Mouse (Mus musculus) MEL (cell line): ENCODE data around the gene Cntnap2.

Experiments used
- CTCF ChIP-seq, 3 experiments: IDR thresholded peaks in 2 of 3; conservative IDR thresholded peaks in 1 of 3; 2 replicates each; pipeline ENCODE4 v1.5.1; 2011 to 2012; ENCODE audit warnings: low read length in 3 of 3, low read depth in 2 of 3, mild to moderate bottlenecking in 2 of 3, improper control_type of control experiment in 1 of 3, inconsistent platforms in 1 of 3, mixed read lengths in 1 of 3, moderate library complexity in 1 of 3; ENCODE audit not compliant: control insufficient read depth in 1 of 3, insufficient read depth in 1 of 3, poor library complexity in 1 of 3, severe bottlenecking in 1 of 3
- ELF1 ChIP-seq: IDR thresholded peaks from 2 replicates; pipeline ENCODE4 v1.6.1; 2014; ENCODE audit warnings: low read depth, mild to moderate bottlenecking, inconsistent platforms, low read length, improper control_type of control experiment, moderate library complexity
- ETS1 ChIP-seq: IDR thresholded peaks from 2 replicates; pipeline ENCODE4 v1.6.1; 2012; ENCODE audit warnings: low read depth, mild to moderate bottlenecking, inconsistent platforms, low read length, improper control_type of control experiment, moderate library complexity
- HCFC1 ChIP-seq: IDR thresholded peaks from 2 replicates; pipeline ENCODE4 v1.6.1; 2012; ENCODE audit warnings: low read depth, mild to moderate bottlenecking, inconsistent platforms, low read length, improper control_type of control experiment, moderate library complexity
- MYC ChIP-seq: IDR thresholded peaks from 2 replicates; pipeline ENCODE4 v1.6.1; 2011; ENCODE audit warnings: low read depth, mild to moderate bottlenecking, low read length, improper control_type of control experiment, moderate library complexity
- POLR2A ChIP-seq, 2 experiments: IDR thresholded peaks; 2 replicates each; pipeline ENCODE4 v1.6.1; 2011 to 2012; ENCODE audit warnings: low read length in 2 of 2, mild to moderate bottlenecking in 2 of 2, control low read depth in 1 of 2, improper control_type of control experiment in 1 of 2, low read depth in 1 of 2, moderate library complexity in 1 of 2; ENCODE audit not compliant: control insufficient read depth in 1 of 2, insufficient read depth in 1 of 2, poor library complexity in 1 of 2
- POLR2AphosphoS2 ChIP-seq: IDR thresholded peaks from 2 replicates; pipeline ENCODE4 v1.6.1; 2011; ENCODE audit warnings: low read length, improper control_type of control experiment
- RAD21 ChIP-seq: IDR thresholded peaks from 2 replicates; pipeline ENCODE4 v1.6.1; 2011; ENCODE audit warnings: mild to moderate bottlenecking, low read depth, low read length, improper control_type of control experiment
- RCOR1 ChIP-seq: IDR thresholded peaks from 2 replicates; pipeline ENCODE4 v1.6.1; 2012; ENCODE audit warnings: low read depth, mild to moderate bottlenecking, inconsistent platforms, low read length, improper control_type of control experiment
- SIN3A ChIP-seq: IDR thresholded peaks from 2 replicates; pipeline ENCODE4 v1.6.1; 2012; ENCODE audit warnings: low read length, improper control_type of control experiment, inconsistent platforms
- SMC3 ChIP-seq: IDR thresholded peaks from 2 replicates; pipeline ENCODE4 v1.6.1; 2011; ENCODE audit warnings: low read depth, low read length, improper control_type of control experiment
- TAL1 ChIP-seq: IDR thresholded peaks from 2 replicates; pipeline ENCODE4 v1.6.1; 2012; ENCODE audit warnings: mild to moderate bottlenecking, inconsistent platforms, low read length, moderate library complexity, mixed read lengths
- USF2 ChIP-seq, 2 experiments: IDR thresholded peaks; 2 replicates each; pipeline ENCODE4 v1.6.1; 2011 to 2012; ENCODE audit warnings: improper control_type of control experiment in 2 of 2, low read length in 2 of 2, borderline replicate concordance in 1 of 2, inconsistent platforms in 1 of 2, low read depth in 1 of 2, mild to moderate bottlenecking in 1 of 2; ENCODE audit not compliant: insufficient read depth in 1 of 2
- ZMIZ1 ChIP-seq: IDR thresholded peaks from 2 replicates; pipeline ENCODE4 v1.6.1; 2012; ENCODE audit warnings: low read depth, mild to moderate bottlenecking, inconsistent platforms, low read length, improper control_type of control experiment, moderate library complexity

DNA sequence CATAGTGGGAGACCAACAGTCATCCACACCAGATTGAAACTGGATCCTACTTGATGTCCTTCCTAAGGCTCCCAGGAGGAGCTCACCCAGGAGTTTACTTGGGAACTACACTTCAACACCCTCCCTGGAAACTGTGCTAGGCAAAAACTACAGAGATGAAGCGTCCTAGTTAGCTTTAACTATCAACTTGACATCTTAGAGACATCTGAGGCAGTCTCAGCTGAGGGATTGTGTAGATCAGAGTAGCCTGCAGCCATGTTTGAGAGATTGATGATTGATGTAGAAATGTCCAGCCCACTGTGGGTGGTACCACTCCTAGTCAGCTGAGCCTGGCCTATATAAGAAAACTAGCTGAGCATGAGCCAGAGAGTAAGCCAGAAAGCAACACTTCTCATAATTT lies 2123.6 kb downstream of the Cntnap2 start:
- no peak for TF ChIP-seq SIN3A
- no peak for TF ChIP-seq RAD21
- no peak for TF ChIP-seq SMC3
- no peak for TF ChIP-seq CTCF (IDR thresholded peaks at IDR 0.05 in 2 of 3, conservative IDR thresholded peaks at IDR 0.05 in 1 of 3; ENCODE audit: control insufficient read depth in 1 of 3, insufficient read depth in 1 of 3, low read depth in 2 of 3, low read length in 3 of 3, poor library complexity in 1 of 3, severe bottlenecking in 1 of 3)
- TF ChIP-seq POLR2A (IDR thresholded peaks at IDR 0.05; ENCODE audit: control insufficient read depth in 1 of 2, insufficient read depth in 1 of 2, low read depth in 1 of 2, low read length in 2 of 2, poor library complexity in 1 of 2): no peak
- no peak for TF ChIP-seq HCFC1
- no peak for TF ChIP-seq USF2 (IDR thresholded peaks at IDR 0.05; ENCODE audit: borderline replicate concordance in 1 of 2, insufficient read depth in 1 of 2, low read depth in 1 of 2, low read length in 2 of 2)
- TF ChIP-seq ETS1: no peak
- TF ChIP-seq MYC: no peak
- TF ChIP-seq ELF1: no peak
- TF ChIP-seq RCOR1: no peak
- no peak for TF ChIP-seq TAL1
- TF ChIP-seq ZMIZ1: no peak
- TF ChIP-seq POLR2AphosphoS2: no peak
